Mouse (Mus musculus): ENCODE results near the gene Sp110.
"Not testable (repeated sequence)": the region's sequence is repeated elsewhere in the genome, so short reads cannot be mapped to it uniquely, and the experiment has no call there.

GRCm38 (mm10) chr1:85575376-85575775 is 23.2 kb downstream of the Sp110 start, which contains the start of gene G530012D18Rik:
- TF ChIP-seq CTCF (IDR thresholded peaks at IDR 0.05; ENCODE audit: low read depth); EP300 (optimal IDR thresholded peaks at IDR 0.05): not testable (repeated sequence)

All from stomach, postnatal 0 days (tissue).